Mouse (Mus musculus) ZHBTc4 (cell line): ENCODE data around the gene Gjb1.

Experiments
- DNase-seq: peaks from one replicate; pipeline ENCODE4 v3.0.0-alpha.2; 2011; ENCODE audit warnings: low read depth, low spot score

Gjb1 gene

GRCm38 (mm10) chrX:101396459-101396858 lies 20.3 kb downstream of the Gjb1 start:
- DNase-seq, result peak; percentile 96

GRCm38 (mm10) chrX:101418946-101419724 lies 43.0 kb downstream of the Gjb1 start:
- peak; percentile 10 for DNase-seq

GRCm38 (mm10) chrX:101419725-101420699 lies 43.8 kb downstream of the Gjb1 start:
- peak; percentile 93 for DNase-seq

GRCm38 (mm10) chrX:101420700-101421095 lies 44.5 kb downstream of the Gjb1 start, which contains the start of gene Zmym3:
Gene Zmym3 (minus strand): TSS chrX:101420849.
- DNase-seq, result peak; percentile 26

- no peak for DNase-seq
Observed at GRCm38 (mm10) chrX:101423462-101423861, 47.3 kb downstream of the Gjb1 start.

- peak; percentile 71 for DNase-seq
Observed at GRCm38 (mm10) chrX:101427774-101428173, 51.6 kb downstream of the Gjb1 start.

GRCm38 (mm10) chrX:101428785-101429141 lies 52.6 kb downstream of the Gjb1 start:
- DNase-seq, result peak; percentile 21

- DNase-seq, result peak; percentile 97
Observed at GRCm38 (mm10) chrX:101429142-101429949, 53.2 kb downstream of the Gjb1 start, which contains the start of gene Nono. Gene Nono (plus strand): TSS chrX:101429318.

GRCm38 (mm10) chrX:101429976-101430375 lies 53.8 kb downstream of the Gjb1 start:
- DNase-seq, result peak; percentile 65
